Mouse (Mus musculus) liver, embryonic 11.5 days (tissue): ENCODE results near the gene Tradd. TPM values are rescaled to one million over a fixed set of nuclear protein-coding genes. Genes with fewer than 3 reads are reported as not detected.
"Not testable (repeated sequence)": the region's sequence is repeated elsewhere in the genome, so short reads cannot be mapped to it uniquely, and the experiment has no call there.

Experiments
- ATAC-seq: fragments of 200-750 bp; cut with Nextera tagmentation; replicated peaks from 2 replicates; pipeline ENCODE4 v1.8.0; 2017; ENCODE audit warnings: moderate number of reproducible peaks, mild to moderate bottlenecking, moderate TSS enrichment, moderate library complexity; ENCODE audit not compliant: low FRiP score
- DNase-seq: peaks from one replicate; pipeline ENCODE4 v3.0.0-alpha.2; 2017; ENCODE audit warnings: low spot score
- H3K27ac ChIP-seq: fragments of 300-500 bp; sonication (generic); 2 replicates; pipeline ENCODE4 v1.5.1; 2014; ENCODE audit warnings: mild to moderate bottlenecking, low read depth, low read length, control low read depth
- H3K27me3 ChIP-seq: fragments of 300-500 bp; sonication (generic); replicated peaks from 2 replicates; pipeline ENCODE4 v1.6.1; 2014; ENCODE audit warnings: low read length, mixed read lengths; ENCODE audit not compliant: control insufficient read depth, insufficient read depth
- H3K36me3 ChIP-seq: fragments of 300-500 bp; sonication (generic); 2 replicates; pipeline ENCODE4 v1.6.1; 2014; ENCODE audit warnings: mild to moderate bottlenecking, low read length, moderate library complexity, mixed read lengths; ENCODE audit not compliant: control insufficient read depth, insufficient read depth
- H3K4me1 ChIP-seq: fragments of 300-500 bp; sonication (generic); replicated peaks from 2 replicates; pipeline ENCODE4 v1.6.1; 2014; ENCODE audit warnings: low read length, mixed read lengths; ENCODE audit not compliant: control insufficient read depth, insufficient read depth
- H3K4me2 ChIP-seq: fragments of 300-500 bp; sonication (generic); 2 replicates; pipeline ENCODE4 v1.6.1; 2014; ENCODE audit warnings: mild to moderate bottlenecking, control low read depth, moderate library complexity
- H3K4me3 ChIP-seq: fragments of 300-500 bp; sonication (generic); 2 replicates; pipeline ENCODE4 v1.5.1; 2014; ENCODE audit warnings: low read depth, low read length, control low read depth
- H3K9ac ChIP-seq: fragments of 300-500 bp; sonication (generic); 2 replicates; pipeline ENCODE4 v1.6.1; 2014; ENCODE audit warnings: low read depth, low read length, control low read depth
- H3K9me3 ChIP-seq: fragments of 300-500 bp; sonication (generic); 2 replicates; pipeline ENCODE4 v1.6.1; 2016; ENCODE audit warnings: low read length, inconsistent platforms, mixed read lengths; ENCODE audit not compliant: control insufficient read depth
- WGBS: fragments of 180-500 bp; shearing (Covaris S2); extraction: QIAGEN DNeasy Blood & Tissue Kit; methylation state at CpG from one replicate; pipeline ENCODE4 v1.1.7; 2014; 5-methylcytosine and 5-hydroxymethylcytosine counted together
- polyA plus RNA-seq: library from polyadenylated mRNA; unstranded; fragments of >200 nt; fragmentation: Nextera tagmentation; extraction: Ambion mirVana; gene quantifications from 2 replicates; pipeline ENCODE4 v1.2.1, GENCODE M21; 2014

Tradd gene
- polyA plus RNA-seq, 1 experiment from 2014 or later: 23.1 TPM

DNA sequence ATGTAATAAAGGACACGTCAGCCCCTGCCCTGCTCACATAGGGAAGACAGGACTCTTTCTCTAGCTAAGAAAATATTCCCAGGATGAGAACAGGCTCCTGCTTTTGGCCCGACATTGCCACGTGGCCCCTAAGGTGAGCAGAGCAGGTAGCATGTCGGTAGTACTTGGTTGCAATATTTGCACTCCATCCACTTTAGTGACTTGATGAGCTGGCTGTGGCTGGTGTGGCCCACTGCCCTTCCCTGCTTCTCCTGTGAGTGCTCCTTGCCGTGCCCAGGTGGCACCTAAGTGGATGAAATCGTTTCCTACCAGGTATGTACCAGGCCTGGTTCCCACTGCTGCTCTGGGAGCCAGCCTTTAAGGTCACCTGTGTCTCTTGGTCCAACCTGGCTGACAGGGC is 12.5 kb downstream of the Tradd start:
- ATAC-seq: no peak
- H3K9me3 ChIP-seq: no peaks in the 10 kb centered on the region
- peaks cover 27% of the 10 kb centered on the region for H3K36me3 ChIP-seq
- WGBS: 90% methylated on average over 6 of the region's 6 CpGs
- H3K4me1 ChIP-seq: peaks cover 16% of the 10 kb centered on the region
- H3K4me2 ChIP-seq: no peak overlapping the region
- no peak overlapping the region for H3K27ac ChIP-seq
- no peak overlapping the region for H3K4me3 ChIP-seq
- no peak for DNase-seq
- 0 out of 2 replicates have a peak, but pooled peaks cover 7% of the 10 kb centered on the region for H3K27me3 ChIP-seq
- no peak overlapping the region for H3K9ac ChIP-seq

DNA sequence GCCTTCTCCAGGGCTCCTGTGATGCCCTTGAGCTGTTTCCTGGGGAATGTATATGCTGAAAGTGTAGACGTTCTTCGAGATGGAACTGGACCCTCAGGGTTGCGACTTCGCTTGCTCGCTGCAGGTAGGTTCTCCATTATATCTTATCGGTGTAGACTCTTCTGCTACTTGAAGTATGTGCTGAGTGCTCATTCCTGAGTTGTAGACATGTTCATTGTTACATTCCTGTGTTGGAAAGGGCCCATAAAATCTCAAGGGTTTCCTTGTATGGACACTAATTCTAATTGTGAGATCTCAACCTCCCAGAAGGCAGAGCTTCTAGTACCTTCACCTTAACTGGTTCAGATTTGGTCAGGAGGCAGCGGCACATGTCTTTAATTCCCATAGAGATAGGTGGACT is 23.4 kb downstream of the Tradd start:
- 98% methylated on average over 7 of the region's 7 CpGs for WGBS
- H3K9me3 ChIP-seq: no peaks in the 10 kb centered on the region
- H3K4me1 ChIP-seq: no peaks in the 10 kb centered on the region
- H3K27ac ChIP-seq: no peak overlapping the region
- H3K36me3 ChIP-seq: peaks cover 22% of the 10 kb centered on the region; the same call in 1 of the 2 replicates
- H3K4me3 ChIP-seq: no peak overlapping the region
- H3K9ac ChIP-seq: no peak overlapping the region
- H3K4me2 ChIP-seq: no peak overlapping the region
- DNase-seq: no peak
- no peak for ATAC-seq
- no peaks in the 10 kb centered on the region for H3K27me3 ChIP-seq

DNA sequence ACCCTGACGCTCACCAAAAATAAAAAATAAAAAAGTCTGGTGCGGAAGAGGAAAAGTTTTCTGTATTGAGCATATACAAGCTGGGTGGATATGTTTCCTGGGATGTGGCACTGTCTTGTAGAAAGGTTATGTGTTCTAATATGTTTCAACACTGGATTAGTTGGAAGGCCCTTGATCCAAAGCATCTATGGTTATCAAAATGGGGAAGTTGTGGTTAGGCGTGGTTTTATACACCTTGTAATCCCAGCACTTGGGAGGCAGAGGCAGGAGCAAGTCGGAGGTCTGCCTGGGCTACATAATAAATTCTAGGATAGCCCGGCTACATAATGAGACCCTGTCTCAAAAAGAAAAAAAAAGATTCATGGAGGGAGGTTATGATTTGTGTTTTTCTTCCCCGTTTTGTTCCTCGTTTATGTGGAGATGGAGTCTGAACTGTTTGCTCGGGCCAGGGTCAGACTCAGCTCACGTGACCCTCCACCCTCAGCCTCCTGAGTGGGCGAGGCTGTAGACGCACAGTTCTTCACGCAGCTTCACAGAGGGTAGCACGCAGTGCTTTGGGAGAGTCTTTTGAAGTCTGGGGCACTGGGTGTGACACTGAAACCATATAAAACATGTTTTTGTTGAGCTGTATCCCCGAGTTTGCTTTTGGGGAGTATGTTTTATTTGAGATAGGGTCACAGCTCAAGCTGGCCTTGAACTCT is 26.8 kb downstream of the Tradd start:
- WGBS: 81% methylated on average over 14 of the region's 14 CpGs
- ATAC-seq: no peak

DNA sequence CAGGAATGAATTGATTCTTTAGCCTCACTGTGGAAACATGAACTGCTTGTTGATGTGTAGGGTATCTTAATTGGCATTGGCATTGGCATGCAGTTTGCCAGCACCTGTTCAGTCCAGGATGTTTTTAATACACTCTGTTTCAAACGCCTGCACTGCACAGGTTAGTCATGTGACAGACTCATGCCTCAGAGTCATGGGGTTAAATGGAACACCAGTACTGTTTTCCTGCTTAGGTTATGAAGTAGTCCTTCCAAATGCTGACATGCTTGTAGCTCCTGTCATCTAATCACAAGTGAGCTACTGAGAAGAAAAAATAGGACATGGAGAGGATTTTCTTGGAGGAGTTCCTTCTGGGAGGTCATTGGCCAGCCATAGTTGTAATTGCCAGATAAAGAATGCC is 29.2 kb downstream of the Tradd start:
- 94% methylated on average over 1 of the region's 1 CpGs for WGBS
- DNase-seq (no peak), ATAC-seq (no peak)
- Histone ChIP-seq H3K36me3 (peaks cover 18% of the 10 kb centered on the region; the same call in 1 of the 2 replicates), H3K27me3 (no peaks in the 10 kb centered on the region), H3K9ac (no peak overlapping the region), H3K4me3 (no peak overlapping the region), H3K9me3 (no peaks in the 10 kb centered on the region), H3K27ac (no peak overlapping the region), H3K4me2 (no peak overlapping the region), H3K4me1 (peaks cover 11% of the 10 kb centered on the region)

More for the DNA sequence above, 26.8 kb downstream of the Tradd start:
- no peak for DNase-seq
- Histone ChIP-seq H3K9me3 (no peaks in the 10 kb centered on the region), H3K36me3 (peaks cover 25% of the 10 kb centered on the region; the same call in 1 of the 2 replicates), H3K4me3 (no peak overlapping the region), H3K27me3 (no peaks in the 10 kb centered on the region), H3K4me2 (no peak overlapping the region), H3K9ac (no peak overlapping the region), H3K4me1 (peaks cover 7% of the 10 kb centered on the region), H3K27ac (no peak overlapping the region)

DNA sequence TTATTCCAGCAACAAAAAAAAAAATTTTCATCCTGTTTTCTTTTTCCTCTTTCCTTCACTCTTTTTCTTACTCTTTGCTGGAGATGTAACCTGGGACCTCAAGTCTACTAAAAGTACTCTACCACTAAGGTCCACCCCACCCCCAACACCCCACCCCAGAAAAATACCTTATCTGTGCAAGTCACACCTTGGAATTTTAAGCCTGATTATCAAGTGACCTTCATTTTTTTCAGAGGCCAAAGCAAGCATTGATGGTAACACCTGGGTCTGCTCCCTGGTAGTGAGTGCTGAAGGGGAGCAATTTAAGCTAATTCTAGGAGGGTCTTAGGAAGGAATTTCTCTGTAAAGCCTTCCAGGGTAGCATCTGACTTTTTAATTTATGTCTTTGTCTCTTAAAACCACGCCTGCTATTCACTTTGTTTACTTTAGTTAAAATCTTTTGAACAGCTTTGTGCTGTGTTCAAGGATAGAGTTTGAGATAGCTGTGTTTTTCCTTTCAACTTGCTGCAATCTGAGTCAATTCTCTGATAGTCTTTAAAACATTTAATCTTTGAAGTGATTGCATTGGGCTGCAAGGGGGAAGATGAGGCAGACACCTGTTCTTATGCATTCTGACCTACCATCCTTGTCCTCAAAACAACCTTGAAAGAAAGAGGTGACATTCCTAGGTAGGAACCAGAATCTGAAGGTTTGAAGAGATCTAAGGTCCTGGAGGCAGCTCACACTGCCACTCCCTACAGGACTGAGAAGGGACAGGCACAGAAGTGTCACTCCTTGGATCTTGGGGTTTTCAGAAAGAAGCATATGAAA is 31.1 kb downstream of the Tradd start:
- H3K4me3 ChIP-seq: no peak overlapping the region
- no peaks in the 10 kb centered on the region for H3K9me3 ChIP-seq
- no peak overlapping the region for H3K27ac ChIP-seq
- 60% methylated on average over 1 of the region's 1 CpGs for WGBS
- ATAC-seq: peak; percentile 47; the same call in 1 of the 2 replicates
- no peak overlapping the region; the same call in 1 of the 2 replicates for H3K4me2 ChIP-seq
- no peak for DNase-seq
- peaks cover 3% of the 10 kb centered on the region; the same call in 1 of the 2 replicates for H3K36me3 ChIP-seq
- peaks cover 11% of the 10 kb centered on the region for H3K4me1 ChIP-seq
- H3K9ac ChIP-seq: no peak overlapping the region
- H3K27me3 ChIP-seq: no peaks in the 10 kb centered on the region

- H3K9ac ChIP-seq, ATAC-seq, H3K27me3 ChIP-seq, H3K36me3 ChIP-seq, H3K9me3 ChIP-seq, DNase-seq, H3K27ac ChIP-seq, H3K4me3 ChIP-seq, H3K4me2 ChIP-seq: not testable (repeated sequence)
- 93% methylated on average over 4 of the region's 4 CpGs for WGBS
- H3K4me1 ChIP-seq: peaks cover 11% of the 10 kb centered on the region
These were observed 32.1 kb downstream of the Tradd start for GRCm38 (mm10) chr8:105232321-105232693.

DNA sequence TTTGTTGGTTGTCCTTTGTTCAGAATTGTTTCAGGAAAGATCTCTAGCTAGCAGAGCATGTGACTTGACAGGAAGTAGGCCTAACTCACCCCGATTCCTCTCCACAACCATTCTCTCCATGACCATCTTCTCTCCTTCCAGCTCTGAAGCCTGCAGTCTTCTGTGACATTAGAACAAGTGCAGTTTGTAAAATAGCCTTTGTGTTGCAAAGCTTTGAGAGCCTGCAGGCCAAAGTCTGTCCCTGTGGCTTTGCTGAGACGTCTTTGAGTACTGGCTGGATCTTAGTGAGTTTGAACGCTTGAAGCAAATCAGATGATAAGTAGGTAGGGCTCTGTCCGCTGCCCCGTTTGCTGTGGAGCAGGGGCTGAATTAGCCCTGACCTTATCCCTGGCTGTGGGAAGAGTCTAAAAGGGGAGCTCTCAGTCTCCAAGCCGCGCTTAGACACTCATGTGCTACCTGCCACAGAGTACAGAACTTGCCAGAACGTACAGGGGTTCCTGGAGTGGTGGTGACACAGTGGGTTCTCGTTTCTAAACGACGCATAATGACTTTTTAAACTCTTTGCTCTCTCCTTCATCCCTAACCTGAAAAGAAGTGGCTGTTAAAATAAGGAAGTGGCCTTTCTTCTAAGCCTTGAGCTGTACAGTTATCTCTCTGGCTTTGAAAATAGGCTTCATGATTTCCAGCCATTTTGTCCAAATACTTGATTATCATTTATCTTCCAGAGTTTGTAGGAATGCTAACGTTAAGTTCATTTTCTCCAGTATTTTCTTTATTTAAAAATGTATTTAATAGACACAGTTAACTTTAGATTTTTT is 32.7 kb downstream of the Tradd start:
- no peak for ATAC-seq
- Histone ChIP-seq H3K27me3 (no peaks in the 10 kb centered on the region), H3K9ac (no peak overlapping the region), H3K9me3 (no peaks in the 10 kb centered on the region), H3K4me3 (no peak overlapping the region), H3K4me2 (no peak overlapping the region), H3K4me1 (peaks cover 11% of the 10 kb centered on the region), H3K36me3 (peaks cover 3% of the 10 kb centered on the region; the same call in 1 of the 2 replicates), H3K27ac (no peak overlapping the region)
- no peak for DNase-seq
- WGBS: 76% methylated on average over 12 of the region's 12 CpGs

DNA sequence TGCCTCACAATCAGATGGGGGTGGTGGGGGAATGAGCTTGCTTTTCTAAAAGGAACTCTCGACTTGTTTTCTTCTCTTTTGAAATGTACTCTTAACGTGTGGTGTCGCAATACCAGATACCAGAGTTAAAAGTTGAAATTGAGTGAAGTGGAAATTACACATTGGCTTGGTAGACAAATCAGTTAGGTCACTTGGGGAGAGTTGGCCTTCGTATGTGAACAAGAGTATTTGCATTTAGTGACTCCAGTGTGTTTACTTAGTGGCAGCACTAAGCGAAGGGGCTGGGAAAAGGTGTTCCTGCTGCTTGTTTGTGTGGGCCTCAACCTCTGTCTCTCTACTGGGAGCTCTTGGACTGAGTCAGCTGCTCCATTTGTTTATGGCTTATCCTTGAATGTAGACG is 38.5 kb downstream of the Tradd start:
- Histone ChIP-seq H3K4me3 (peak overlapping the region; percentile 99), H3K27me3 (no peaks in the 10 kb centered on the region), H3K9me3 (no peaks in the 10 kb centered on the region), H3K4me2 (peak overlapping the region; percentile 87), H3K9ac (peak overlapping the region; percentile 95), H3K4me1 (peaks cover 6% of the 10 kb centered on the region; the same call in 1 of the 2 replicates), H3K36me3 (no peaks in the 10 kb centered on the region), H3K27ac (peak overlapping the region; percentile 68)
- DNase-seq (no peak), ATAC-seq (no peak)
- 18% methylated on average over 6 of the region's 6 CpGs for WGBS
